Mouse (Mus musculus) brown adipose tissue, adult 24 weeks (tissue): ENCODE measurements around the gene Srgap1. TPM values are rescaled to one million over a fixed set of nuclear protein-coding genes. Genes with fewer than 3 reads are reported as not detected.
"Not testable (repeated sequence)": the region's sequence is repeated elsewhere in the genome, so short reads cannot be mapped to it uniquely, and the experiment has no call there.

Source experiments
- H3K27ac ChIP-seq: fragments of 200-500 bp; replicated peaks from 2 replicates; pipeline ENCODE4 v1.5.1; 2012; ENCODE audit warnings: low read depth, mild to moderate bottlenecking, low read length
- H3K4me1 ChIP-seq: fragments of 200-500 bp; 2 replicates; pipeline ENCODE4 v1.6.1; 2012; ENCODE audit warnings: low read length, mixed read lengths; ENCODE audit not compliant: control insufficient read depth, insufficient read depth, insufficient read length
- H3K4me3 ChIP-seq: fragments of 200-500 bp; 2 replicates; pipeline ENCODE4 v1.5.1; 2012; ENCODE audit warnings: low read depth, mild to moderate bottlenecking, low read length, moderate library complexity; ENCODE audit not compliant: insufficient read depth
- polyA plus RNA-seq: library from polyadenylated mRNA; stranded (reverse); fragments of >200 nt; gene quantifications from 2 replicates; pipeline ENCODE4 v1.2.4, GENCODE M21; 2012; ENCODE audit not compliant: missing spikeins, insufficient read depth, insufficient read length

The Srgap1 gene
- polyA plus RNA-seq, 1 experiment = 1.2 TPM

DNA sequence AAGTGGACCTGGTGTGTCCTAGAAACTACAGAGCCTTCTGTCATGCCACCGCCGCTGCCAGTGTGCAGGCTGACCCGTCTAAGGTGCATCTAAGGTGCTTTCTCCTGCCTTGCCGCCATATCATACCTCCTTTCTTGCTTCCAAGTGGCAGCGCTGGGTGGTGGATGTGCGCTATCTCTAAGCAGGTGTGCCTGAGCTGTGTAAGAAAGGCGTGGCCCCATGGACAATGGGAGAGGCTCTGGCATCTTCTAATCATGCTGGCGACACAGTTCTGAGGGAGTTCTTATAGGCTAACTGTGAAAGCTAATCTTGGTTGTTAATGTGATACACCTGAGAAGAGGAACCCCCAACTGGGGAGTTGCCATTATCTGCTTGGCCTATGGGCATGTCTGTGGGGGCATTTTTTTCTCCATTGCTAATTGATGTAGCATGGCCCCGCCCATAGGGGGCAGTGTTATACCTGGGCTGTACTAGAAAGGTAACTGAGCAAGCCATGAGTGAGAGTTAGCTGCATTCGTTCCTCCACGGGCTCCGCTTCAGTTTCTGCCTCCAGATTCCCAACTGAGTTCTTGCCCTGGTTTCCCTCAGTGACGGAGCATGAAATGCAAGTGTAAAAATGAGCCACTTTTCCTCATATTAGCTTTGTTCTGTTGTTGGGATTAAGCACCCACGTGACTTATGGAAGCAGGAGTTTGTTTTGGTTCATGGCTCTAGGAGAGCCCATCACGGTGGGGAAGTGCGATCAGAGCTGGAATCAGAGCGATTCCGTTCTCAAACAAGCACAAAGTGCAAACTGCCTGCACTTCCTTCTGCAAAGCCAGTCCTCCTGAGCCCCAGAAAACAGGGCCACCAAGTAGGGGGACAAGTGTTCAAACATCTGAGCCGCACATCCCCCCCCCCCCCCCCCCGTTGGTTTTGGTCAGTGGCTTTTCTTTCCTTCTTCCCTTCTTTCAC is 276.2 kb downstream of the Srgap1 start:
- Histone ChIP-seq H3K4me3 (peak overlapping the region; percentile 27; the same call in 1 of the 2 replicates), H3K4me1 (no peaks in the 10 kb centered on the region), H3K27ac (no peak overlapping the region)

DNA sequence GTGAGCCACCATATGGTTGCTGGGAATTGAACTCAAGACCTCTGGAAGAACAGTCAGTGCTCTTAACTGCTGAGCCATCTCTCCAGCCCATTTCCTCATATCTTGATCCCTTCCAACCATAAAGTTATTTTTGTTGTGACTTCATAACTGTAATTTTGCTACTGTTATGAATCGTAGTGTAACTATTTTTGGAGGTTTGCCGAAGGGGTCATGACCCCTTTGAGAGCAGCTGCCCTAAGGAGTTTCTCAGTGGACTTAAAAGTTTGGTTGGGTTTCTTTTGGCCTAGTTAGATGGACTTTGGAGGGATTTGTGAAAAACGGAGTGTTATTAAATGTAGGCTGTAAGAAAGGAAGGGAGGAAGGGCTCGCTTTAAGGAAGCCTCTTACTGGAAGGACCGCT is 277.4 kb downstream of the Srgap1 start:
- H3K4me1 ChIP-seq = no peaks in the 10 kb centered on the region
- H3K4me3 ChIP-seq = no peak overlapping the region
- H3K27ac ChIP-seq = no peak overlapping the region

DNA sequence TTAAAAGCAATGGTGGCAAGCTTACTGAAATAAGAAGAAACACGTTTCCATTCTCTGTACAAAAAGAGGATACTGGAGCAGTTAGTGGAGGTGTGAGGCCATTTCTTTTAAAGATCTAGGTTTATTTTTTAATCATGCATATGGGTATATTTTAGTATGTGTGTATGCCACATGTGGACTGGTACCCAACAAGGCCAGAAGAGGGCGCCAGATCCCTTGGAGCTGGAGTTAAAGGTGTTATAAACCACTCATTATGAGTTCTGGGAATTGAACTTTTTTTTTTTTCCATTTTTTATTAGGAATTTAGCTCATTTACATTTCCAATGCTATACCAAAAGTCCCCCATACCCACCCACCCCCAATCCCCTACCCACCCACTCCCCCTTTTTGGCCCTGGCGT is 279.8 kb downstream of the Srgap1 start:
- not testable (repeated sequence) for H3K4me3 ChIP-seq, H3K4me1 ChIP-seq, H3K27ac ChIP-seq

DNA sequence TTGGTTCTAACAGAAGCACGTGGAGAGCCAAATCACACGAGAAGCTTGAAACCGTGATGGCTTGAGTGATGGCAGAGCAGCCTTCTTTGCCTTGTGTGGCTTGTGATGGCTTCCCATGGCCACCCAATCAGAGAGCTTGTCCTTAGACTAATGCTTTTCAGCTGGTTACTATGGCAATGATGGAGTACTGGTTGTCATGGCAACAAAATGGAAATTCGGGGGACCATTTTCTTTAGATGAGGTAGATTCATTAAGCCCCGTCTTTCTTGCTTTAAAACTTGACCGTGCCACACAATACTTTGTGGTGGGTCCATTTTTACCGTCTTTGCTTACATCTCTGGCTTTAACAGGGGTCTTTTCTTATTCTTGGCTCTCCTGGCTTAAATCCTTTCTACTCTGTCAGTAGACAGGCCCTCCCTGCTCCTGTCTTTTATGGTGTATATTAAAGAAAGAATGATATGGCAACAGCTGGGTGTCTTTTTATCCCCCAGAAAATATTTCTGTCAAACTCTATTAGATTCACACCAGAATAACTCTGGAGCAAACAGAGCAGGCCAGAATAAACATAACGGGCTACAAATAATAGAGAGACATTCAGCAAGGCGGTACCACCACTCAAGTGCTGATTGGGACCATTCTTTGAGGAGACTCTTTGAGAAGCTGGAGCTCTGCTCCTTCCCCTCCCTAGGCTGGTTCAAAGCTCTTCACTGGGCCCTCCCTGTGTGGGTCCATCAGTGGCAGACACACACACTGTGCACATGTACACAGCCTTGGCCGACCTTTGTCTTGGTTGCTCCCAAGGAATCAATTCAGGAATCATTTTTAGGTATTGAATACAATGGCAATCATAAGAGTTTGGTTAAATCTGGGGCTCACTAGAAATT is 281.7 kb downstream of the Srgap1 start:
- H3K4me3 ChIP-seq = no peak overlapping the region
- no peak overlapping the region for H3K27ac ChIP-seq
- H3K4me1 ChIP-seq = no peaks in the 10 kb centered on the region

DNA sequence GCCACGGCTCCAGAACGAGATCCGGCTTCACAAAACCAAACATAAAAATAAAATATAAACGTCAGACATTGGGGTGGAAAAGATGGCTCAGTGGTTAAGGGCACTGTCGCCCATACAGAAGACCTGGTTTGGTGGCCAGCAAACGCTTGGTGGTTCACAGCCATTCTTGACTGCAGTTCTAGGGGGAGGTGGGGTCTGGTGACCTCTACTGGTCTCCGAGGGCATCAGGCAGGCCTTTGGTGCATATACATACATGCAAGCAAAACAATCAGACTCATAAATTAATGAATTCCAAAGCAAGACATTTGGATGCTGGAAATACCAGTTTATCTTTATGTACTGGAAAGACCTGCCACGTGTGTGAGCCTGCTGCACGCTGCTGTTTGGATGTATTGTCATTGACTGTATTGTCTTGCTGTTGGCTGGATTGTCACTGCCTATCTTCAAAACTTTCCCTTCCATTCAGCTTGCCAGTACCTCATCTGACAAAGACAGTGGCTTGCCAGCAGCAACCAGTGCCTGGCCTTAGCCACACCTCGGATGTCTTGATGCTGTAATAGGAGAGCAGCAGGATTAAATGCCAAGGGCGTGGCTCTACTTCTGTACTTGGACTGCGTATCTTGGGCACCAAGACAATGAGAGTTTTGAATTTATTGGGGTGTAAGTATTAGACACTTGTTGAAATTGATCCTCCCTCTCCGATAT is 282.5 kb downstream of the Srgap1 start:
- no peaks in the 10 kb centered on the region for H3K4me1 ChIP-seq
- H3K4me3 ChIP-seq = no peak overlapping the region
- no peak overlapping the region for H3K27ac ChIP-seq

DNA sequence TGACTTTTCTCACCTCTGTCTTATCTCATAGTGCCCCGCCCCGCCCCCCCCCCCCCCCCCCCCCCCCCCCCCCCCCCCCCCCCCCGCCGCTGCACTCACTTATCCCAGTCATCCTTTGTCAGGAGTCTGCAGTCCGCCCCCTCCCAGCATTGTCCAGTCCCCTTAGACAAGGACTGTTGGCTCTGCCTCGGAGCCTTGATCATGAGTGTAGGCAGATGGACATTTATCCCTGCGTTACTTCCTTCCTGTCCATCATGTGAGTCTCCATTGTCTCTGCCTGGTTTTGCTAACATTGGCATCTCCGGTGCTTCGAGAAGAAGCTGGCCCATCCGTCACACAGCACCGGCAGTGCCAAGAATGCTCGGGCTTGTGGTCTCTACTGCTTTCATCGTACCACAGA is 283.9 kb downstream of the Srgap1 start:
- H3K4me1 ChIP-seq = no peaks in the 10 kb centered on the region
- H3K4me3 ChIP-seq = no peak overlapping the region
- no peak overlapping the region for H3K27ac ChIP-seq

DNA sequence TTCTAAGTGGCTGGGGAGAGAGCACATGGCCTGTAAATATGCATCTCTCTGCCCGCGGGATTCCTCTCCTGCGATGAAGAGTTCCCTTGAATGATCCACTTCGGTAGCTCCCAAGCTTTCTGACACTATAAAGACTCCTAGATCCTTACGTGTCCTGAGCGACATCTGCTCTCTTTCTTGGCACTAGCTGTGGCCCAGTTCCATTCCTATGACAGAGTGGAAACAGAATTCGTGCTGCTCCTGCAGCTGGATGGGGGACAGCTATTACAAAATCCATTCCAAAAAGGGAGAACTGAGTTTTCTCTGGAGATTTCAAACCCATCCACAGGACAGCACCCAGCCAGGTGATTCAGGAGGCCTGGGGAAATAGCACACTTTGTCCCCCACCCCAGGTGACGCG is 285.0 kb downstream of the Srgap1 start:
- Histone ChIP-seq H3K4me1 (no peaks in the 10 kb centered on the region), H3K27ac (no peak overlapping the region), H3K4me3 (no peak overlapping the region)

DNA sequence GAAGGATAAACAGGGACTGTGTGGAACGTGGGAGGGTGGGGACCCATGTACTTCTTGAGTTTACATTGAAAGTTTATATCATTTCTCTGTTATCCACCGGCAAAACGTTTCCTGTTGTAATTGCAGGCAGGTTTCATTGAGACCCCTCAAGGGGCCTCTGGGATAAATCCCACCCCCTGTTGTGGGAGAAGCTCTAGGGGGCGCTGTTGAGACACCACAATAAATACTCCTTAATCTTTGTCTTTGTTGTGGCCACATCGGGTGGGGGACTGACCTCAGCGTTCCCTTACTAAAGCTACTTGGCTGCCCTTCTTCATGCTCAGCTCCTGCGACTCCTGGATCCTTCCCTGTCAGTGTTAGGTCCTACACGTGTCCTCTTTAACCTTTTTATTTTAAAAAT is 288.0 kb downstream of the Srgap1 start:
- Histone ChIP-seq H3K4me3 (no peak overlapping the region), H3K27ac (no peak overlapping the region), H3K4me1 (no peaks in the 10 kb centered on the region)

DNA sequence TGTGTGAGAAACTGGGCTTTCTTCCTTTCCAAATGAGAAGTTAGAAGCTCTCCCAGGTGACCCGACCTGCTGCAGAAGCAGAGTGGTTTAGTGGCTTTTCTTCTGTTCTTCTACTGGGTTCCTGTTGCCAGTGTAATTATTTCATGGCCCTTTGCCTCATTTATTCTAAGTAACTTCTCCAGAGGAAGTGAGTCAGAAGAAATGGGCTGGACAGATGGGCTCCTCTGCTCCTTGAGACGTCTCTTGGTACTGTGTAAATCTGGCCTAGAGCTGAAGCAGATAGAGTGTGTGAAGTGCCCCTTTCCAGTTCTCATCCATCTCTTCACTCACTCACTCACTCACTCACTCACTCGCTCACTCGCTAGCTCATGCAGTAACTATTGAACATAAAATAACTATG is 290.4 kb downstream of the Srgap1 start:
- no peak overlapping the region for H3K27ac ChIP-seq
- H3K4me1 ChIP-seq = no peaks in the 10 kb centered on the region
- H3K4me3 ChIP-seq = no peak overlapping the region

DNA sequence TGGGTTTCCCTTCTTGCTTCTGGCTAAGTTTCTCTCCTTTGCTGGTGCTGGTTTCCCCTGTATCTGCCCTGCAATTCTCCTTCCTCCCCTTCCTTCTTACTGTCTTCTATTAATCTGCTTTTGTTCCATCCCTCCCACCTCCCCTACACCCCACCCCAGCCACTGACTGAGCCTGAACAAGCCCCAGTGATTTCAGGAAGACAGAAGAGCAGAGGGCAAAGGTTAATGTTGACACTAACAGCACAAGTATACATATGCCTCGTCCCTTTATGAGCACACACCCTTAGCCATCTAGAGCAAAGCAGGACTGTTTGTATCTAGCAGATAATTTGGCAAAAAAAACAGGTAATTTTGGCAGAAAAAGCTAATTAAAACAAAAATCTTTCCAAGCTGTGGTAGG is 291.3 kb downstream of the Srgap1 start:
- Histone ChIP-seq H3K27ac (no peak overlapping the region), H3K4me1 (no peaks in the 10 kb centered on the region), H3K4me3 (no peak overlapping the region)

DNA sequence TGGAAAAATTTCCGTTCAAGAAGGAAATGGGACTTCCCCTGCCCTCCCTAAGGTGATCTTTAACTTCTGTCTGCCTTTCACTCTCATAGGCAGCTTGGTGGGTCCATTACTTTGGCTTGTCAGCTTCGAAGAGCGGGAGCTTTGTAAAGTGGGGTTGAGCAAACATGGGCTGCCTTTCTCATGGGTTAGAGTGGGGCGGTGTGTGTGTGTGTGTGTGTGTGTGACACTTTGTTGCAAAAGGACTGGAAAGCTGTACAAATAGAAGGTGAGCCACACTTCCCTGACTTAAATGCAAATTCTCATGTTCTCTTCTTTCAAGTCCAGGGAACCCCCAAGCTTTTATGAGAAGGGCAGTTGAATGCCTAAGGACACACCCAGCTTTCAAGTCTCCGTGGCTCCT is 292.9 kb downstream of the Srgap1 start:
- Histone ChIP-seq H3K27ac (no peak overlapping the region), H3K4me1 (no peaks in the 10 kb centered on the region)

DNA sequence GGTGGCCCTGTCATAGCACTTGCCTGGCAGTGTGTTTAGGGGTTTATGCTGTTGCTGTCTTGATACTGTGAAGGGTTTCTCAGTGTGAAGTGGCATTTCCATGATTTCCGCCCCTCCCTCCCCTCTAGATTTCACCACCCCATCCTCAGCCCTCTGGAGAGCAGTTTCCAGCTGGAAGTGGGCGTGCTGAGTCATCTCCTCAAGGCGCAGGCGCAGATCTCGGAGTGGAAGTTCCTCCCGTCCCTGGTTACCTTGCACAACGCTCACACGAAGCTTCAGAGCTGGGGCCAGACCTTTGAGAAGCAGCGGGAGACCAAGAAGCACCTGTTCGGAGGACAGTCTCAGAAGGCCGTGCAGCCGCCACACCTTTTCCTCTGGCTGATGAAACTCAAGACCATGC is 296.9 kb downstream of the Srgap1 start:
- Histone ChIP-seq H3K27ac (no peak overlapping the region), H3K4me1 (no peaks in the 10 kb centered on the region)

More for the DNA sequence above, 292.9 kb downstream of the Srgap1 start:
- H3K4me3 ChIP-seq = no peak overlapping the region

DNA sequence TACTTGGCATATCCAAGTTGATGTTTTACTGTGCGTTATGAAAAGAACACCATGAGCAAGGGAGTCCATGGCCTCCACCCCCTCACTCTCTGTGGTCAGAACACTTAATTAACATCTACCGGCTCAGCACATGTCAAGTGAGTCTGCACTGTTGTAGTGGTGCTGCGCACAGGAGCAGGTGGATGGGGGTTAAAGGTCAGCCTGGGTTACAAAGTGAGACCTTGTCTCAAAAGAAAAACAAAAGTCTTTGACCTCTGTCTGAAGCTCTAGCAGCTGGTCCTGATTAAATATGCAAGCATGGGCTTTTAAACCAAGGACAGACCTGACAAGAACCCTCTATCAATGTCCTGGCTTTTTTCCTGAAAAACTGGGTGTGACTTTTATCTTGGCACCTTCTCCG is 304.8 kb downstream of the Srgap1 start:
- Histone ChIP-seq H3K27ac (no peak overlapping the region), H3K4me3 (no peak overlapping the region), H3K4me1 (no peaks in the 10 kb centered on the region)

More for the DNA sequence above, 296.9 kb downstream of the Srgap1 start:
- no peak overlapping the region for H3K4me3 ChIP-seq

DNA sequence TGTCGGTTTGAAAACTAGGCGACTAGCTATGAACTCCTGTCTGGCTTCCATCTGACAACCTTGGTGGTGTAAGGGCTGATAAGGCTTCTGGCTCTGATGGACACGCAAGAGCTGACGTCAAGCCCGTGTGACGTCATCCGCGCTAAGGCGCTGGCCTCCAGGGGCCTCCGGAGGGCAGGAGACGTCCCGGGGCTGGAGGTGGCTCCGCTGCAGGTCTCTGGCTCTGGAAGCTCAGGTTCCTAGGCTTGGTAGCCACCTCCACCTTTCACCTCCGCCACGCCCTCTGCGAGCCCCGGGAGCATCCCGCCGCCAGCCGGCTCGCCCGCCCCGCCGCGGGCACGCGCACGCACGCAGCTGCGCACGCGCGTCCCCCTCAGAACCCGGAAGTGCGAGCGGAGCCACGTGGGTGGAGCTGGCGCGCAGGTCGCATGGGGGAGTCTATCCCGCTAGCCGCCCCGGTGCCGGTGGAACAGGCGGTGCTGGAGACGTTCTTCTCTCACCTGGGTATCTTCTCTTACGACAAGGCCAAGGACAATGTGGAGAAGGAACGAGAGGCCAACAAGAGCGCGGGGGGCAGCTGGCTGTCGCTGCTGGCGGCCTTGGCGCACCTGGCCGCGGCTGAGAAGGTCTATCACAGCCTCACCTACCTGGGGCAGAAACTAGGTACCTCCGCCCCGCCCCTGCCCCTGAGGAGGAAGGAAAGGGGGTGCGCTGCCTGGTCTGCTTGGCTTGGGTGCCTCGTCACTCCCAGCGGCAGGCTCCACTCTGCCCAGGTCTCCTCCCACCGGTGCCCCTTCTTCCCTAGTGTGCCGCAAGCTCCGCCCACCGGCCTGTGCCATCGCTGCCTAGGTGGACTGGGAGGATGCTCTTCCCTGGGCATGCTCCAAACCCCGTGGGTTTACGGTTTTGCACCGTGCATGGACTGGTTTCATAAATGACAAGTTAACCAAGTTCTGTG is 307.3 kb downstream of the Srgap1 start, which contains the start of gene BC048403:
BC048403 (plus strand) TSS at position 390 of the 958 bp plus-strand sequence.
- Histone ChIP-seq H3K27ac (peak within 1 kb of the TSS; percentile 58), H3K4me1 (peaks cover 3% of the 10 kb centered on the region; the same call in 1 of the 2 replicates), H3K4me3 (peak within 1 kb of the TSS; percentile 92)
